Mouse (Mus musculus) gastrocnemius, postnatal 36 days (tissue): Measurements from ENCODE around the gene Ago4. TPM values are rescaled to one million over a fixed set of nuclear protein-coding genes. Genes with fewer than 3 reads are reported as not detected.
"Not testable (repeated sequence)": the region's sequence is repeated elsewhere in the genome, so short reads cannot be mapped to it uniquely, and the experiment has no call there.

Experiments
- DNase-seq, 2 experiments: peaks; one replicate each; pipeline ENCODE4 v3.0.0; 2022
- intact Hi-C: fragments of 180-260 bp; cut with DNase I; formaldehyde crosslinking; loops from one replicate; pipeline ENCODE4 v1.15.1; 2025
- long read RNA-seq, 2 experiments: library from polyadenylated mRNA; stranded (forward); transcript quantifications; one replicate each; pipeline ENCODE4 v2.0.0; 2021
- total RNA-seq, 2 experiments: library from RNA; stranded (reverse); gene quantifications; 2 replicates each; pipeline ENCODE4 v1.2.3; 2021

Ago4 gene
- 1 to 10 TPM; 3.9 to 5.0 TPM for total RNA-seq
- long read RNA-seq, experiment 1, result 0 reads
- long read RNA-seq, experiment 2, full-length matches to known transcripts, result 2 of 4 reads
- long read RNA-seq, experiment 2, partial matches to known transcripts, result 0 of 4 reads
- long read RNA-seq, experiment 2, other reads (novel, unspliced or antisense), result 2 of 4 reads

DNA sequence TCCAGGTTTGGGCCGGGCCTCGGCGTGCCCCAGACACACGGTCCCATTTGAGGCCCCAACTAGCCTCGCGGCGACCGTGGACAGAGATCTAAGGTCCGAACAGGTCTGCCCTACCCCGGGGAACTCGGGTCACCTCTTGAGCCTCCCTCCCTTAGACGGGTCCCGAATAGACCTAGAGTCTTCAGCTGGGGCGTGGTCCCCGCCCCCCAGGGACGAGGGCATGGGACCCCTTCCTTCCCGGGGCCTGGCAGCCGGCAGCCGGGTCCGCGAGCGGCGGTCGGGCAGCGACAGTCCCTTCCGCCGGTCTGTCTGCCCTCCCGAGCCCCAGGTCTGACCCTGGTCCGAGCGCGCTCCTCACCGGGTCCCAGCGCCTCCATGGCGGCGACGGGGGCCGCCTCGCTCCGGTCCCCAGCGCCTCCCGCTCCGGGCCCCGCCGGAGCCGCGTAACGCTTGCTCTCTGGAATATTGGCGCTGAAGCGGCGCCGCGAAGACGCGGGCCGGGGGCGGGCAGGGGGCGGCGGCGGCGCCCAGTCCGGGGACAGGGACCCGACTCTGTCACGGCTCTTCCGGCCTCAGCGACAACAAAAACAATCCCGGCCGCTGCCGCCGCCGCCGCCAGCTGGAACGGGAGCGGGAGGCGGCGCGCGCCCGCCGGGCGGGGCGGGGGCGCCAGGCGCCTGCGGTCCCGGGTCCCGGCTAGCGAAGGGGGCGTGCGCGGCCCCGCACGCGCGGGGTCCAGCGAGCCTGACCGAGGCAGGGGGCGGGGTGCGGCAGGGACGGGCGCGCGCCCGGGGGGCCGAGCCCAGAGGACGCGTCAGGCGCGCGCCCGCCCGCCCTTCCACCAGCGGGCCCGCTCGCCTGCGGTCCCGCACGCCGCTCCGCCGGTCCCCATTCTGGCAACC, at the start of gene Ago4:
Ago4 (minus strand) TSS at position 646 of the 902 bp plus-strand sequence.
- intact Hi-C loops, result no loop called here
- peak; percentile 31 to 44 for DNase-seq

- intact Hi-C loops, result no loop called here
- DNase-seq, result no peak
Measured at GRCm38 (mm10) chr4:126579077-126579476, 45.8 kb upstream of the Ago4 start.

- no peak for DNase-seq
Measured at GRCm38 (mm10) chr4:126577920-126578319, 44.6 kb upstream of the Ago4 start.

DNA sequence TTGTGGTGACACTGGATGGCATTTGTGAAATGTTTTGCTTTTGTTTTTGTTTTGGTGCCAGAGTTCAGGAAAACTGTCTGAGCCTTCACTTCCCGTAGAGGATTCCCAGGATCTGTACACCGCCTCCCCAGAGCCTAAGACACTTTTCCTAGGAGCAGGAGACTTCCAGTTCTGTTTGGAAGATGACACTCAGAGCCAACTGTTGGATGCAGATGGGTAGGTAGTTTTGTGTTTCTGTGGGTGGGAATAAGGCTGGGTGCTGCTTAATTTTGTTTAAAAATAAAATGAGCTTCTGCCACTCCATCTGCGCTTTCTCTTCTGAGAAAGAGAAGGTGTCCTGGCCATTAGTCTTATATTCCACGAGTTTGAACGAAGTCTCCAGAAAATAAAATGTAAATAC, 43.0 kb upstream of the Ago4 start:
- intact Hi-C loops, result no loop called here

More at GRCm38 (mm10) chr4:126577920-126578319, 44.6 kb upstream of the Ago4 start:
- intact Hi-C loops, result no loop called here

GRCm38 (mm10) chr4:126569783-126570182, 36.5 kb upstream of the Ago4 start:
- DNase-seq, result no peak
- intact Hi-C loops, result no loop called here

More for the DNA sequence above, 43.0 kb upstream of the Ago4 start:
- DNase-seq, result no peak

DNA sequence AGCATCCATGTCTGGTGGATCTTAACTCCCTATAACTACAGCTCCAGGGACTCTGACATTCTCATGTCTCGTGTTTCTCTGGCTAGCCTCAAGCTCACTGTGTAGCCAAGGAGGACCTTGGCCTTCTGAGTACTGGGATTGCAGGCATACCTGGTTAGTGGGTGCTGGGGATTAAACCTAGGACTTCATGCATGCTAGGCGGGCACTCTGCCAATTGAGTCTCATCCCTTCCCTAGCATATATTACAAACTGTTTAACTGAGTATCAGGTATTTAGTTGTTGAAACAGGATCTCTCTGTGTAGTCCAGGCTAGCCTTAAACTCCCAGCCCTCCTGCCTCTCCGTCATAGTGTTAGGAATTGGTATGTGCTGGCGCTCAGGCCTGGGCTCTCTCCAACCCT, 34.0 kb upstream of the Ago4 start:
- intact Hi-C loops, result no loop called here
- no peak for DNase-seq

DNA sequence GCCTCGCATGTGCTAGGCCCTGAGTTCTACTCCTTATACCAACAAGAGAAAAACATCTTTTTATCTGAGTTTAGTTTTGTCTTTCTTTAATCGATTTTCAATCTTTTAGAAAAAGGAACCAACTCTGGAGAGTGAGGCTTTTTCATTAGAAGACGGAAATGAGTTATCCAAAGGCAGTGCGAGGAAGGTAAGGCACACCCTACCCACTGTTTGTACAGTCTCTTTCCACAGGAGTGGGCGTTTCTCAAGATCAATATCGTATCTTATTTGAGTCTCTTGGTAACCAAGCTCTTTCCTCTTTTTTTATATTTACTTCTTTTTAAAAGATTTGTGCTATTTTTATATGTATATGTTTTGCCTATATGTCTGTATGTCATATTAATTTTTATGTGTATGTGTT, 30.5 kb upstream of the Ago4 start:
- DNase-seq, result no peak
- intact Hi-C loops, result no loop called here

DNA sequence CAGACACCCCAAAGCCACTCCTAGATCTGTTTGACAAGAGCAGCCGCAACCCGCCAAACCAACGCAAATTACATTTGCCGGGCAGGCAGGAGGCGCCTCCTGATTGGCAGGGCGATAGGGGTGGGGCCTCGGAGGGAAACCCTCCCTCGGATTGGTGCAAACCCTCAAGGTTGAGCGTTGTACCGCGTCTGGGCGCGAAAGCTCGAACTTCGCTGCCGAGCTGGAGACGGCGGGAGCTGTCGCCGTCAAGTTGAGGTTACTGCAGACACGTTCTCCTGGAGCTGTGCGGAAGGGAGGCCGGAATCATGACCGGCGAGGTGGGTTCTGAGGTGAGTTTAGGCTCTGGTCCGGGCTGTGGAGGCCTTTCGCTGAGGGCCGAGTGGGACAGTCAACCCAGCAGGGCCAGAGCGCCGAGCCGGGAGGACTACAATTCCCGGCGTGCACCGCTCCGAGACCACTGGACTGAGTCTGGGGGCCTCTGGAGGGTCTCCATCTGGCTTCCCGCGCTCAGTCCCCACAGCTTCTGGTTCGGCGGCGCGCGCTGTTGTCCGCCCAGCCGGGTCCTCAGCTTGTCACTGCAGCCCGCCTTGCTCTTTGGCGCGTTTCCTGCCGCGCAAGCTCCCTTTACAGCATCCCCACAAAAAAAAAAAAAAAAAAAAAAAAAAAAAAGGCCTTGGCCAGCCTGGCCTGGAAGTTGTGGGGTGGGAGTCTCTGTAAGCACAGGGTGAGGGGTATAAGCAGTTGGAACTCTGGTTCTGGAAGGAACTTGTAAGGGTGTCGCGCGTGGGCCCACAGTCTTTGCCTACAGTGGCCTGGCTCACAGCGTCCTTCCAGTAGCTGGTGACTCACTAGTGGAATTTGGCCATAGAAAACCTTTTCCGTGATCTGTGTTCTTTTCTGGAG, 23.8 kb upstream of the Ago4 start, which contains the start of gene Clspn:
Clspn (plus strand) TSS at position 127 of the 903 bp plus-strand sequence.
- DNase-seq, result peak; percentile 72 to 82
- intact Hi-C loops, result no loop called here

DNA sequence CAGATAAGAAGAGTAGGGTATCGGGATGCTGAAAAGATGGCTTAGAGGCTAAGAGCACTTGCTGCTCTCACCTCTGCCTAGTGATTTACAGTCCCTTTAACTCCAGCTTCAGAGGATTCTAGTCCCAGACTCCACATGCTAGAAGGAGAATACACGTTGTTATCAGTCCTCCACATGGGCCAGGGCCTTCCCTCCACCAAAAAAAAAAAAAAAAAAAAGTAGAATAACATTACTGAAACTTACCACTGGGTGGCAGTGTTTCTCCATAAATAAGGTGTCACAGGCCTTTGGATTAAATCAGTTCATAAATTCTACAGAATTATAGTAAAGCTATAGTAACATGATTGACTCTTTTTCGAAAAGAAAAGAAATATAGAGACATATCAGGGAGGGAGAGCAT, 21.2 kb upstream of the Ago4 start:
- no peak for DNase-seq
- intact Hi-C loops, result loop anchor here (5.0 kb wide), 2 partner anchors 188 to 288 kb away; no protein-coding TSS in a partner anchor

DNA sequence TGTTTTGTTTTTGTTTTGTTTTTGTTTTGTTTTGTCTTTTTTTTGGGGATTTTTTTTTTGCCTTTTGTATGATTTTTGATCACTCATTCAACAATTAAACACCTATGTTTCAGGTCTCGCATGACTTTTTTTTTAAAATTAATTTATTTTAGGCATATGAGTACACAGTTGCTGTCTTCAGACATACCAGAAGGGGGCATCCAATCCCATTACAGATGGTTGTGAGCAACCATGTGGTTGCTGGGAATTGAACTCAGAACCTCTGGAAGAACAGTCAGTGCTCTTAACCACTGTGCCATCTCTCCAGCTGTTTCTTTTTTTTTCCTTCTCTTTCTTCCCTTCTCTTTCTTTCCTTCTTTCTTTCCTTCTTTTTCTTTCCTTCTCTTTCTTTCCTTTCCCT, 20.4 kb upstream of the Ago4 start:
- DNase-seq, result no peak
- intact Hi-C loops, result loop anchor here (5.0 kb wide), 2 partner anchors 189 to 289 kb away; no protein-coding TSS in a partner anchor

DNA sequence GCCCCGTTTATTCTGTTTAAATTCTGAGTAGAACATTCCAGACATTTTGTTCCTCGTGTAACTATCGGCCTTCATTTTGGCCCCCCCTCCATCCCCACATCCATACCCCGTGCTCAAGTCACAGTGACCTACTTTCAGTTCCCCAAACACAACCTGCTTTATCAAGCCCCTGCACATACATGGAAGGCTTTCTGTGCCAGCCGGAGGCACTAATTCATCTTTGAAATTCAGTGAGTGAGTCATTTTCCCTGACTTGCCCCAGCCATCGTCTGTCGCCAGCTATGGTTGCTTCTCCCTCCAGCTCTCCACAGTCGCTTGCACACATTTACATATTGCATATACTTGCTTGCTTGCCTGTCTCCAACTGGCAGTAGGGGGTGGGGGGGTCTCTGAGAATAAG, 19.8 kb upstream of the Ago4 start:
- intact Hi-C loops, result loop anchor here (5.0 kb wide), 2 partner anchors 189 to 289 kb away; no protein-coding TSS in a partner anchor
- no peak for DNase-seq

- no peak for DNase-seq
- intact Hi-C loops, result loop anchor here (5.0 kb wide), 2 partner anchors 190 to 290 kb away; no protein-coding TSS in a partner anchor
Measured at GRCm38 (mm10) chr4:126552136-126552535, 18.9 kb upstream of the Ago4 start.

GRCm38 (mm10) chr4:126546183-126546582, 12.9 kb upstream of the Ago4 start:
- DNase-seq, result no peak
- intact Hi-C loops, result no loop called here

DNA sequence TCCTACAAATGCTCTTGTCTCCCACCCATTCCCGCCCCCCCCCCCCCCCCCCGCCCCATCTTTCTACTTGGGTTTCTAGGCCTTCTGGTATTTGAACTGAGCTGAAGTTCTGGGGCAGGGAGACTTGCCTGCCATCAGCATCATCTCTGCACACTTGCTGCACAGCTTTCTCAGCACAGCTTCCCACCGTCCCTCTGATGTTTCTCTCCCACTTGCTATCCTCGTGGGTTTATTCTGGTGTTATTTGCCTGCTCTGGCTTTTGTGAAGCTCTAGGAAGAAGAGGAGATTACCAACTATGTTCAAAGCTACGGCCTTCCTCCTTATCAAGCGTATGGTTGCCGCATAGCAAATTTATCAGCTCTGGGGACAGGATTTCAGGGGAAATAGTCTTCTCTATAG, 12.4 kb upstream of the Ago4 start:
- DNase-seq, result no peak
- intact Hi-C loops, result no loop called here

DNA sequence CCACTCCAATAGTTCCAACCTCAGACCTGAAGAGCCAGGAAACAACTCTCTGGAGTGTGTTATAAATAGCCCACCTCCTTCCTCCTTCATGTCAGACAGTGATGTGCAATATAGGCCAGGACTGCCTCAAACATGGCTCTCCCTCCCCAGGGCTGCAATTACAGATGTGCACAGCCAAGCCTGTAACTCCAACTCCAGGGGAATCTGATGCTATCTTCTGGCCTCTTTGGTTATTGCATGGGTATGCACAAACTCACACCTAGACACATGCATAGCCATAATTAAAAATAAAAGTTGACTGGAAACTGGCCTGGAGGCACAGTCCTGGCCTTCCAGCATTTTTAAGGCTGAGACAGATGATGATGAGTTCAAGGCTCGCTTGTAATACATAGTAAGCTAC, 11.7 kb upstream of the Ago4 start:
- no peak for DNase-seq
- intact Hi-C loops, result no loop called here

DNA sequence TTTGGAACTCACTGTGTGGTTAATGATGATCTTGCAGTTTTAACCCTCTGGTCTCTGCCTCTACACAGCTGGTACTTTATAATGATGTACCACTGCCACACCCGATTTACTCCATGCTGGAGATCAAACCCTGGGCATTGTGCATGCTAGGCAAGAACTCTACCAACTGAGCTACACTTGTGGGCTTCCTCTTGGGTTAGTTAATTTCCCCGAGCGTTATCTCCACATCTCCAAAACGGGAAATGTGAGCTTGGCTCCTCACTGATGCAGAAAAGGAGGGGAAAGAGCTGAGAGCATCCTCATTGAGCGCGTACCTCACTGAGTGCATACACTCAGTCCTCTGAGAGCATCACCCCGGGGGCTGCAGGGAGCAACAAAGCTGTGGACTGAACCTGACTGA, 9.6 kb upstream of the Ago4 start:
- intact Hi-C loops, result no loop called here
- DNase-seq, result no peak

DNA sequence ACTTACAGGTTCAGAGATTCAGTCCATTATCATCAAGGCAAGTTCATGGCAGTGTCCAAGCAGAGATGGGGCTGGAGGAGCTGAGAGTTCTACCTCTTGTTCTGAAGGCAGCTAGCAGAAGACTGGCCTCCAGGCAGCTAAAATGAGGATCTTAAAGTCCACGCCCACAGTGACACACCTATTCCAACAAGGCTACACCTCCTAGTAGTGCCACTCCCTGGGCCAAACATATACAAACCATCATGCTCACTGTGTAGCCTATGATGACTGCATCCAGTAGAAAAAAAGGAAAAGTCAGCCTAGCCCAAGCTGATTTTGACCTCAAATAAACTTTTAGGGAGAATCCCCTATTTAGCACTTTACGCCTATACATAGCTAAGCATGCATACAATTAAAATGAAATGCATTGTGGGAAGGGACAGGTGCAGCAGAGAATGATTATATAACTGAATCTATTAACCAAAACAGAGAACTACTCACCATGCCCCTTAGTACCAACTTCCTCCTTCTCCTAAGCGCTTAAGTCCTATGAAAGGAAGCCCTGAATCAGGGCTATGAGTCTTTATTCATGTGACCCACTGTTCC, 7.3 kb upstream of the Ago4 start:
- intact Hi-C loops, result no loop called here
- no peak for DNase-seq

DNA sequence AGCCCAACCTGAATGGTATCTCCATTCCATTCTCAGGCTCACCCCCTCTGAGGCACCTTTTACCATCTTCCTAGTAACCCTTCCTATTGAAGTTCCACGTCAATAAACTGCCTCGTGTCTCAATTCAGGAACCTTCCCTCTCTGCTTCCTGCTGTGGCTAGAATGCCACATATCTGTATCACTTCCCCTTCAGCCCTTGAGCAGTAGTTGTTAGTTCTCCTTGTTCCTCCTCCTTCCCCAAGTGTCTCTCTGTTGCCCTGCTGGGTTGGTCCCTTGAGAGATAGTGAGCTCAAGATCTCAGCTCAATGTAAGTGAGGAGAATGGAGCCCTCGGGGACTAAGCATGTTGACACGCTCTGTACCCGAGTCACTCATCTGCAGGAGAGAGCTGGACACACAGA, 3.6 kb upstream of the Ago4 start:
- no peak for DNase-seq

DNA sequence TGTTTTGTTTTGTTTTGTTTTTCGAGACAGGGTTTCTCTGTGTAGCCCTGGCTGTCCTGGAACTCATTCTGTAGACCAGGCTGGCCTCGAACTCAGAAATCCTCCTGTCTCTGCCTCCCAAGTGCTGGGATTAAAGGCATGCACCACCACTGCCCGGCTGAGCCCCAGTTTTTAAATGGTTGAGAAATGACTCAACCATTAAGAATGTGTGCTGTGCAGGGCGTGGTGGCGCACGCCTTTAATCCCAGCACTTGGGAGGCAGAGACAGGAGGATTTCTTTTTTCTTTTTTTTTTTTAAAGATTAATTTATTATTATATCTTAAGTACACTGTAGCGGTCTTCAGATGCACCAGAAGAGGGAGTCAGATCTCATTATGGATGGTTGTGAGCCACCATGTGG, 2.4 kb upstream of the Ago4 start:
- DNase-seq, intact Hi-C loops: not testable (repeated sequence)

More for the DNA sequence above, 3.6 kb upstream of the Ago4 start:
- intact Hi-C loops, result no loop called here

DNA sequence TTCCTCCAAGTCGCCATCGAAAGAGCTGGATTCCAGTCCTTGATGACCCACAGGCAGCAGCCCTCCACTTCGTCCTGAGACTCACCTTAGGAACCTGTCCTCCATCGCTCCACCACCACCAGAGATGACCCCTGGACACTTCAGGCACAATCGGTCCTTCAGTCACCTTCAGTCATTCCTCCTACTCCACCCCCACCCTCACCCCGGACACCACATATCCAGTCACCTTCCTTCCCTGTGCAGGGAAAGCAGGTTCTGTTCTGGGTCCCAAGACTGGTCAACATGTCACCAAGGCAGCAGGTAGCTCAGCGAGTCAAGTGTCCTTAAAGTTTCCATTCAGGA, 428 bp upstream of the Ago4 start:
- no peak for DNase-seq
- intact Hi-C loops, result no loop called here
